In the genomic region with DNA sequence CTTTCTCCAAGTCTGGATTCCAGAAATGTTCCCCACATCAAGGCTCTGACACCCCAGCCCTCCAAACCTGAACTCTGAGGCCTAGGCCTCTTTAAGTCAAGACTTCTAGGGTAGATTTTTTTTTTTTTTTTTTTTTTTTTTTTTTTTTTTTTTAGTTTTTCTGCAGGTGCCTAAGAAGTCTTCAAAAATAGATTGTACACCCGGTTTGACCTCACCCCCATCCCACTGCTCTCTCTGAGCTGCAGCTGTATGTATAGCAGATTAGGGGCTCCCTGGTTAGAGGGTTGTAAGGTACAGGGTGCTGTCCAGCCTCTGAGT, we compare ENCODE assay signal across 7 mouse cellular contexts. TPM values are rescaled to one million over a fixed set of nuclear protein-coding genes. Genes with fewer than 3 reads are reported as not detected.
DNase-seq lines count a peak whose midpoint lies in the region; ATAC-seq and TF ChIP-seq lines count a peak whose summit lies in the region.
"Not testable (repeated sequence)": the region's sequence is repeated elsewhere in the genome, so short reads cannot be mapped to it uniquely, and the experiment has no call there.

No protein-coding gene starts in this region.

- TF ChIP-seq CTCF in cortical plate, adult 2 months (IDR thresholded peaks at IDR 0.05; ENCODE audit: extremely low read depth, insufficient read depth, low read length); lung, postnatal 0 days (IDR thresholded peaks at IDR 0.05): not testable (repeated sequence)

- not testable (repeated sequence) for H3K27ac ChIP-seq in cortical plate, adult 2 months (ENCODE audit: insufficient read depth, low read length); forebrain, embryonic 14.5 days (ENCODE audit: low read depth, low read length)
- H3K27ac ChIP-seq in heart, embryonic 16.5 days (ENCODE audit: low read length) = peak overlapping the region; percentile 96
- H3K27ac ChIP-seq in intestine, embryonic 16.5 days (ENCODE audit: low read length) = peak overlapping the region; percentile 98
- peak overlapping the region; percentile 95 for H3K27ac ChIP-seq in limb, embryonic 15.5 days
- peak overlapping the region; percentile 88 for H3K27ac ChIP-seq in lung, postnatal 0 days (ENCODE audit: low read length)
- peak overlapping the region; percentile 49; the same call in 1 of the 2 replicates for H3K27ac ChIP-seq in neural tube, embryonic 15.5 days (replicated peaks)

- not testable (repeated sequence) for H3K36me3 ChIP-seq in forebrain, embryonic 14.5 days (ENCODE audit: control insufficient read depth, insufficient read depth, low read length); heart, embryonic 16.5 days (ENCODE audit: control insufficient read depth, insufficient read depth); intestine, embryonic 16.5 days (ENCODE audit: control insufficient read depth, insufficient read depth, low read length); lung, postnatal 0 days (ENCODE audit: insufficient read depth, low read length); neural tube, embryonic 15.5 days
- H3K36me3 ChIP-seq in limb, embryonic 15.5 days = peaks cover 22% of the 10 kb centered on the region

- peak overlapping the region; percentile 51; the same call in 1 of the 2 replicates for H3K4me2 ChIP-seq in forebrain, embryonic 14.5 days (ENCODE audit: low read length)
- H3K4me2 ChIP-seq in heart, embryonic 16.5 days (ENCODE audit: low read depth, low read length) = peak overlapping the region; percentile 92
- H3K4me2 ChIP-seq in intestine, embryonic 16.5 days (ENCODE audit: low read depth, low read length) = peak overlapping the region; percentile 67
- H3K4me2 ChIP-seq in limb, embryonic 15.5 days = peak overlapping the region; percentile 51
- peak overlapping the region; percentile 74; the same call in 1 of the 2 replicates for H3K4me2 ChIP-seq in lung, postnatal 0 days (replicated peaks; ENCODE audit: low read depth, low read length)
- H3K4me2 ChIP-seq in neural tube, embryonic 15.5 days = peak overlapping the region; percentile 60

- not testable (repeated sequence) for ATAC-seq in forebrain, embryonic 14.5 days; heart, embryonic 16.5 days (replicated peaks; ENCODE audit: extremely low read depth, insufficient read depth, low FRiP score); intestine, embryonic 16.5 days; limb, embryonic 15.5 days (ENCODE audit: insufficient number of reproducible peaks, low FRiP score, low TSS enrichment, low read depth); lung, postnatal 0 days; neural tube, embryonic 15.5 days (ENCODE audit: low FRiP score)

- H3K4me3 ChIP-seq in cortical plate, adult 2 months (ENCODE audit: insufficient read depth, low read length) = peak overlapping the region; percentile 19; the same call in 1 of the 2 replicates
- not testable (repeated sequence) for H3K4me3 ChIP-seq in forebrain, embryonic 14.5 days (ENCODE audit: low read depth, low read length); limb, embryonic 15.5 days; lung, postnatal 0 days (ENCODE audit: low read depth, low read length); neural tube, embryonic 15.5 days (replicated peaks)
- H3K4me3 ChIP-seq in heart, embryonic 16.5 days (ENCODE audit: low read length) = peak overlapping the region; percentile 60
- peak overlapping the region; percentile 49 for H3K4me3 ChIP-seq in intestine, embryonic 16.5 days (ENCODE audit: low read length)

- not testable (repeated sequence) for H3K4me1 ChIP-seq in cortical plate, adult 2 months (ENCODE audit: control insufficient read depth, insufficient read depth, low read length)
- H3K4me1 ChIP-seq in forebrain, embryonic 14.5 days (ENCODE audit: control insufficient read depth, insufficient read depth, low read length) = peaks cover 22% of the 10 kb centered on the region
- peaks cover 38% of the 10 kb centered on the region for H3K4me1 ChIP-seq in heart, embryonic 16.5 days (ENCODE audit: control insufficient read depth, insufficient read depth, low read length)
- peaks cover 45% of the 10 kb centered on the region for H3K4me1 ChIP-seq in intestine, embryonic 16.5 days (ENCODE audit: control insufficient read depth, insufficient read depth, low read length)
- H3K4me1 ChIP-seq in limb, embryonic 15.5 days = peaks cover 72% of the 10 kb centered on the region
- H3K4me1 ChIP-seq in lung, postnatal 0 days (ENCODE audit: insufficient read depth, low read depth, low read length) = peaks cover 21% of the 10 kb centered on the region; the same call in 1 of the 2 replicates
- peaks cover 35% of the 10 kb centered on the region for H3K4me1 ChIP-seq in neural tube, embryonic 15.5 days

- DNase-seq in forebrain, embryonic 14.5 days (ENCODE audit: low spot score); lung, postnatal 0 days (ENCODE audit: low spot score): not testable (repeated sequence)

- not testable (repeated sequence) for H3K9ac ChIP-seq in forebrain, embryonic 14.5 days (ENCODE audit: low read length); limb, embryonic 15.5 days; lung, postnatal 0 days (replicated peaks; ENCODE audit: low read depth); neural tube, embryonic 15.5 days (replicated peaks)
- peak overlapping the region; percentile 70; the same call in 1 of the 2 replicates for H3K9ac ChIP-seq in heart, embryonic 16.5 days (ENCODE audit: low read length)
- H3K9ac ChIP-seq in intestine, embryonic 16.5 days (ENCODE audit: low read depth, low read length) = peak overlapping the region; percentile 67; the same call in 1 of the 2 replicates

- H3K9me3 ChIP-seq in forebrain, embryonic 14.5 days (replicated peaks; ENCODE audit: control insufficient read depth, low read length); heart, embryonic 16.5 days (replicated peaks; ENCODE audit: control insufficient read depth, low read length); intestine, embryonic 16.5 days (ENCODE audit: control insufficient read depth, low read length); limb, embryonic 15.5 days; lung, postnatal 0 days (ENCODE audit: low read length); neural tube, embryonic 15.5 days (replicated peaks): not testable (repeated sequence)

- H3K27me3 ChIP-seq in forebrain, embryonic 14.5 days (replicated peaks; ENCODE audit: control insufficient read depth, insufficient read depth, low read length) = peaks cover 15% of the 10 kb centered on the region; the same call in 1 of the 2 replicates
- not testable (repeated sequence) for H3K27me3 ChIP-seq in heart, embryonic 16.5 days (ENCODE audit: control insufficient read depth, insufficient read depth, low read length); intestine, embryonic 16.5 days (replicated peaks; ENCODE audit: control insufficient read depth, insufficient read depth, low read length); limb, embryonic 15.5 days; lung, postnatal 0 days (replicated peaks; ENCODE audit: insufficient read depth, low read length)
- H3K27me3 ChIP-seq in neural tube, embryonic 15.5 days (replicated peaks) = peaks cover 20% of the 10 kb centered on the region

- not testable (repeated sequence) for TF ChIP-seq POLR2A in cortical plate, adult 2 months (IDR thresholded peaks at IDR 0.05; ENCODE audit: extremely low read depth, insufficient read depth, low read length)

- WGBS in forebrain, embryonic 14.5 days = 18% methylated on average over 1 of the region's 1 CpGs
- 14% methylated on average over 1 of the region's 1 CpGs for WGBS in heart, embryonic 16.5 days
- WGBS in intestine, embryonic 16.5 days = 18% methylated on average over 1 of the region's 1 CpGs
- WGBS in limb, embryonic 15.5 days = 14% methylated on average over 1 of the region's 1 CpGs
- WGBS in lung, postnatal 0 days = 12% methylated on average over 1 of the region's 1 CpGs
- 20% methylated on average over 1 of the region's 1 CpGs for WGBS in neural tube, embryonic 15.5 days

- TF ChIP-seq EP300 in lung, postnatal 0 days (IDR thresholded peaks at IDR 0.05) = not testable (repeated sequence)

RNA-seq across cellular contexts. Expression of a gene that starts 6.4 kb away (rescaled TPM):
- polyA plus RNA-seq in cortical plate, adult 2 months (2012; rRNA removed) = 33.9 and 35.4 TPM in 2 replicates
- polyA plus RNA-seq in forebrain, embryonic 14.5 days (2014; fragmentation: Nextera tagmentation; extraction: Ambion mirVana) = 118 TPM in 2 replicates
- 77.7 and 95.1 TPM in 2 replicates for polyA plus RNA-seq in heart, embryonic 16.5 days (2015; fragmentation: Nextera tagmentation; extraction: Ambion mirVana)
- 105 and 125 TPM in 2 replicates for polyA plus RNA-seq in intestine, embryonic 16.5 days (2015; fragmentation: Nextera tagmentation; extraction: Ambion mirVana)
- polyA plus RNA-seq in limb, embryonic 15.5 days (2015; fragmentation: Nextera tagmentation; extraction: Ambion mirVana) = 131 and 134 TPM in 2 replicates
- 49.1 and 57.1 TPM in 2 replicates for polyA plus RNA-seq in lung, postnatal 0 days (2015; fragmentation: Nextera tagmentation; extraction: Ambion mirVana)
- polyA plus RNA-seq in neural tube, embryonic 15.5 days (2015; fragmentation: Nextera tagmentation; extraction: Ambion mirVana) = 88.4 and 105 TPM in 2 replicates

RNA-seq across cellular contexts. Expression of a gene that starts 7.7 kb away (rescaled TPM):
- 1.8 and 2.4 TPM in 2 replicates for polyA plus RNA-seq in cortical plate, adult 2 months (2012; rRNA removed)
- polyA plus RNA-seq in forebrain, embryonic 14.5 days (2014; fragmentation: Nextera tagmentation; extraction: Ambion mirVana) = 1.4 TPM in 2 replicates
- 3.8 and 5.0 TPM in 2 replicates for polyA plus RNA-seq in heart, embryonic 16.5 days (2015; fragmentation: Nextera tagmentation; extraction: Ambion mirVana)
- polyA plus RNA-seq in intestine, embryonic 16.5 days (2015; fragmentation: Nextera tagmentation; extraction: Ambion mirVana) = 5.1 and 5.2 TPM in 2 replicates
- 11.5 and 15.4 TPM in 2 replicates for polyA plus RNA-seq in limb, embryonic 15.5 days (2015; fragmentation: Nextera tagmentation; extraction: Ambion mirVana)
- 5.2 and 5.8 TPM in 2 replicates for polyA plus RNA-seq in lung, postnatal 0 days (2015; fragmentation: Nextera tagmentation; extraction: Ambion mirVana)
- polyA plus RNA-seq in neural tube, embryonic 15.5 days (2015; fragmentation: Nextera tagmentation; extraction: Ambion mirVana) = 1.8 and 3.3 TPM in 2 replicates

RNA-seq across cellular contexts. Expression of a gene that starts 14.8 kb away (rescaled TPM):
- polyA plus RNA-seq in cortical plate, adult 2 months (2012; rRNA removed) = 18.6 and 19.3 TPM in 2 replicates
- 34.5 and 42.0 TPM in 2 replicates for polyA plus RNA-seq in forebrain, embryonic 14.5 days (2014; fragmentation: Nextera tagmentation; extraction: Ambion mirVana)
- polyA plus RNA-seq in heart, embryonic 16.5 days (2015; fragmentation: Nextera tagmentation; extraction: Ambion mirVana) = 40.3 and 49.2 TPM in 2 replicates
- polyA plus RNA-seq in intestine, embryonic 16.5 days (2015; fragmentation: Nextera tagmentation; extraction: Ambion mirVana) = 51.8 and 58.6 TPM in 2 replicates
- polyA plus RNA-seq in limb, embryonic 15.5 days (2015; fragmentation: Nextera tagmentation; extraction: Ambion mirVana) = 74.7 and 79.4 TPM in 2 replicates
- 37.4 and 48.8 TPM in 2 replicates for polyA plus RNA-seq in lung, postnatal 0 days (2015; fragmentation: Nextera tagmentation; extraction: Ambion mirVana)
- 41.4 and 47.8 TPM in 2 replicates for polyA plus RNA-seq in neural tube, embryonic 15.5 days (2015; fragmentation: Nextera tagmentation; extraction: Ambion mirVana)

RNA-seq across cellular contexts. Expression of a gene that starts 33.5 kb away (rescaled TPM):
- 73.6 and 78.2 TPM in 2 replicates for polyA plus RNA-seq in cortical plate, adult 2 months (2012; rRNA removed)
- 20.8 and 22.1 TPM in 2 replicates for polyA plus RNA-seq in forebrain, embryonic 14.5 days (2014; fragmentation: Nextera tagmentation; extraction: Ambion mirVana)
- polyA plus RNA-seq in heart, embryonic 16.5 days (2015; fragmentation: Nextera tagmentation; extraction: Ambion mirVana) = 16.3 and 16.8 TPM in 2 replicates
- polyA plus RNA-seq in intestine, embryonic 16.5 days (2015; fragmentation: Nextera tagmentation; extraction: Ambion mirVana) = 27.0 and 27.5 TPM in 2 replicates
- polyA plus RNA-seq in limb, embryonic 15.5 days (2015; fragmentation: Nextera tagmentation; extraction: Ambion mirVana) = 31.0 and 33.5 TPM in 2 replicates
- 59.6 and 62.9 TPM in 2 replicates for polyA plus RNA-seq in lung, postnatal 0 days (2015; fragmentation: Nextera tagmentation; extraction: Ambion mirVana)
- polyA plus RNA-seq in neural tube, embryonic 15.5 days (2015; fragmentation: Nextera tagmentation; extraction: Ambion mirVana) = 20.6 and 24.9 TPM in 2 replicates

RNA-seq across cellular contexts. Expression of a gene that starts 51.6 kb away (rescaled TPM):
- 13.8 and 15.8 TPM in 2 replicates for polyA plus RNA-seq in cortical plate, adult 2 months (2012; rRNA removed)
- 14.8 and 15.3 TPM in 2 replicates for polyA plus RNA-seq in forebrain, embryonic 14.5 days (2014; fragmentation: Nextera tagmentation; extraction: Ambion mirVana)
- 0.15 and 0.17 TPM in 2 replicates for polyA plus RNA-seq in heart, embryonic 16.5 days (2015; fragmentation: Nextera tagmentation; extraction: Ambion mirVana)
- polyA plus RNA-seq in intestine, embryonic 16.5 days (2015; fragmentation: Nextera tagmentation; extraction: Ambion mirVana) = 0.04 TPM in 1 of 2 replicates, not detected in the other
- 1.1 and 1.7 TPM in 2 replicates for polyA plus RNA-seq in limb, embryonic 15.5 days (2015; fragmentation: Nextera tagmentation; extraction: Ambion mirVana)
- 0.10 and 0.14 TPM in 2 replicates for polyA plus RNA-seq in lung, postnatal 0 days (2015; fragmentation: Nextera tagmentation; extraction: Ambion mirVana)
- 4.7 and 6.8 TPM in 2 replicates for polyA plus RNA-seq in neural tube, embryonic 15.5 days (2015; fragmentation: Nextera tagmentation; extraction: Ambion mirVana)
